Mouse (Mus musculus) kidney, adult 2 months (tissue): ENCODE measurements at regions not wholly inside any gene's neighbourhood (a gene's known extent, or its start where the extent isn't known, plus 50 kb on each side); places are given as distances from the start of the nearest gene placed in this dataset.

ENCODE experiments used
- CTCF ChIP-seq: fragments of 200-500 bp; conservative IDR thresholded peaks from 2 replicates; pipeline ENCODE4 v1.5.1; 2011; ENCODE audit warnings: low read depth, mild to moderate bottlenecking, control low read depth, low read length, moderate library complexity, mixed read lengths; ENCODE audit not compliant: insufficient read depth, insufficient read length
- POLR2A ChIP-seq: fragments of 200-500 bp; IDR thresholded peaks from one replicate; pipeline ENCODE4 v1.6.1; 2011; ENCODE audit warnings: low read depth, low read length, control low read depth

- no peak for TF ChIP-seq CTCF
- TF ChIP-seq POLR2A = no peak
Measured at GRCm38 (mm10) chr11:63350123-63350696, 221.4 kb downstream of the Pmp22 start.
